In the genomic region with DNA sequence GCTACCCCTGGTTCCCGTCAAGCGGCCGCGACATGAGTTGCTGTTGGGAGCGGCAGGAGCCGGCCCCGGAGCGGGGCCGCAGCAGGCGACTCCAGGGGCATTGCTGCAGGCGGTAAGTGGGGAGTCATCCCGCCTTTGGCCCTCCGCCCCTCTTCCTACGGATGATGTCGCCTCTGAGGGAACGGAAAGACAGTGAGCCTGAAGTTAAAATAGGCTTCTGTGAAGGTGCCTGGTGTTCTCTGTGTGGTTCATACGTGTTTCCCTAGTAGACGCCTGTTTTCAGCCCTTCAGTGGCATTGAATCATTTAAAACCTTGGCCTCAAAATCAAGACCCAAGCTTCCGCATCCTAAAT, we compare ENCODE assay signal across 8 mouse cellular contexts. TPM values are rescaled to one million over a fixed set of nuclear protein-coding genes. Genes with fewer than 3 reads are reported as not detected.
DNase-seq lines count a peak whose midpoint lies in the region; ATAC-seq and TF ChIP-seq lines count a peak whose summit lies in the region.

No protein-coding gene starts in this region.

- intact Hi-C loops in heart, postnatal 36 days (cut with DNase I), result no loop called here

- peak overlapping the region; percentile 90 for H3K4me3 ChIP-seq in heart, embryonic 16.5 days (ENCODE audit: low read length)
- peak overlapping the region; percentile 96 for H3K4me3 ChIP-seq in G1E (ENCODE audit: low read depth, low read length)
- H3K4me3 ChIP-seq in forebrain, postnatal 0 days (ENCODE audit: low read depth, low read length), result peak overlapping the region; percentile 93
- H3K4me3 ChIP-seq in macrophage (ENCODE audit: inconsistent target), result peak overlapping the region; percentile 93

- peak overlapping the region; percentile 93 for H3K9ac ChIP-seq in heart, embryonic 16.5 days (ENCODE audit: low read length)
- peak overlapping the region; percentile 74 for H3K9ac ChIP-seq in forebrain, postnatal 0 days

- no peak; the same call in 1 of the 2 replicates for ATAC-seq in heart, embryonic 16.5 days (replicated peaks; ENCODE audit: extremely low read depth, insufficient read depth, low FRiP score)
- ATAC-seq in G1E (ENCODE audit: extremely low read depth, insufficient number of reproducible peaks, low FRiP score, poor library complexity, severe bottlenecking), result no peak
- ATAC-seq in forebrain, postnatal 0 days, result peak; percentile 28
- no peak; the same call in 1 of the 2 replicates for ATAC-seq in monocyte, adult 5-6 weeks (replicated peaks; ENCODE audit: insufficient number of reproducible peaks, low FRiP score, low TSS enrichment, poor library complexity, severe bottlenecking)

- peak overlapping the region; percentile 82 for H3K27ac ChIP-seq in heart, embryonic 16.5 days (ENCODE audit: low read length)
- H3K27ac ChIP-seq in forebrain, postnatal 0 days (ENCODE audit: low read depth, low read length), result peak overlapping the region; percentile 89
- peak overlapping the region; percentile 25 for H3K27ac ChIP-seq in macrophage

- peaks cover 79% of the 10 kb centered on the region for H3K79me2 ChIP-seq in macrophage (ENCODE audit: inconsistent target)

- TF ChIP-seq CTCF in G1E (IDR thresholded peaks at IDR 0.05; ENCODE audit: low read depth, low read length), result no peak
- no peak; the same call in 1 of the 2 replicates for TF ChIP-seq CTCF in forebrain, postnatal 0 days (IDR thresholded peaks at IDR 0.05; ENCODE audit: low read depth)

- DNase-seq in heart, postnatal 36 days, result no peak
- no peak for DNase-seq in G1E (ENCODE audit: low spot score)
- no peak for DNase-seq in forebrain, postnatal 0 days
- DNase-seq in cerebellum, adult 11-12 months, result no peak
- DNase-seq in spleen, postnatal 4 days (ENCODE audit: low spot score in 2 of 2), result no peak

- under 1% methylated on average over 19 of the region's 19 CpGs for WGBS in heart, embryonic 16.5 days
- WGBS in forebrain, postnatal 0 days, result under 1% methylated on average over 19 of the region's 19 CpGs
- 1% methylated on average over 19 of the region's 19 CpGs for WGBS in macrophage (ENCODE audit: missing documents)

- no peaks in the 10 kb centered on the region for H3K27me3 ChIP-seq in heart, embryonic 16.5 days (ENCODE audit: control insufficient read depth, insufficient read depth, low read length)
- H3K27me3 ChIP-seq in G1E (ENCODE audit: insufficient read depth, low read length), result no peaks in the 10 kb centered on the region
- no peaks in the 10 kb centered on the region for H3K27me3 ChIP-seq in forebrain, postnatal 0 days (ENCODE audit: insufficient read depth, low read length)

- peak overlapping the region; percentile 82 for H3K4me2 ChIP-seq in heart, embryonic 16.5 days (ENCODE audit: low read depth, low read length)
- H3K4me2 ChIP-seq in forebrain, postnatal 0 days (ENCODE audit: low read depth), result peak overlapping the region; percentile 75

- H3K36me3 ChIP-seq in heart, embryonic 16.5 days (ENCODE audit: control insufficient read depth, insufficient read depth), result peaks cover 23% of the 10 kb centered on the region
- H3K36me3 ChIP-seq in G1E (replicated peaks) (peaks cover 61% of the 10 kb centered on the region), macrophage (ENCODE audit: inconsistent target) (peaks cover 12% of the 10 kb centered on the region; the same call in 1 of the 2 replicates)
- peaks cover 24% of the 10 kb centered on the region for H3K36me3 ChIP-seq in forebrain, postnatal 0 days (ENCODE audit: insufficient read depth)

- H3K4me1 ChIP-seq in heart, embryonic 16.5 days (ENCODE audit: control insufficient read depth, insufficient read depth, low read length), result peaks cover 18% of the 10 kb centered on the region
- peaks cover 33% of the 10 kb centered on the region for H3K4me1 ChIP-seq in G1E (ENCODE audit: insufficient read depth, low read depth, low read length)
- H3K4me1 ChIP-seq in forebrain, postnatal 0 days (ENCODE audit: insufficient read depth), result peaks cover 12% of the 10 kb centered on the region; the same call in 1 of the 2 replicates

- no peaks in the 10 kb centered on the region for H3K9me3 ChIP-seq in heart, embryonic 16.5 days (replicated peaks; ENCODE audit: control insufficient read depth, low read length)
- H3K9me3 ChIP-seq in G1E (replicated peaks), result no peaks in the 10 kb centered on the region
- H3K9me3 ChIP-seq in forebrain, postnatal 0 days (ENCODE audit: low read length), result no peaks in the 10 kb centered on the region

RNA-seq across cellular contexts. Expression of gene Snrnp40, which starts 0.3 kb away (rescaled TPM):
- 71.4 and 73.1 TPM in 2 replicates for polyA plus RNA-seq in heart, embryonic 16.5 days (2015; fragmentation: Nextera tagmentation; extraction: Ambion mirVana)
- 10 to 100 TPM; 12.2 to 16.5 TPM for total RNA-seq in heart, postnatal 36 days (2021)
- total RNA-seq in G1E (2014; fragmentation: Nextera tagmentation), result 36.5 and 41.5 TPM in 2 replicates
- 91.2 and 91.4 TPM in 2 replicates for total RNA-seq in G1E (2017)
- 65.4 and 73.2 TPM in 2 replicates for polyA plus RNA-seq in G1E (2012)
- total RNA-seq in forebrain, postnatal 0 days (2014; rRNA removed), result 72.9 and 74.3 TPM in 2 replicates
- polyA plus RNA-seq in forebrain, postnatal 0 days (2015; fragmentation: Nextera tagmentation; extraction: Ambion mirVana), result 97.9 and 99.3 TPM in 2 replicates
- 10 to 100 TPM; 20.3 to 55.8 (median 45.1) TPM for total RNA-seq in macrophage (2018; cell fraction: chromatin; rRNA removed)
- total RNA-seq in macrophage (2018; cell fraction: cytosol; rRNA removed), result 10 to 100 TPM; 13.5 to 24.6 (median 19.6) TPM
- total RNA-seq in macrophage (2018; cell fraction: nucleus; rRNA removed), result 10 to 100 TPM; 13.4 to 48.1 (median 24.0) TPM
- 16.4 to 36.1 TPM (median 19.1 TPM) in 3 replicates for polyA plus RNA-seq in macrophage (2018)
- total RNA-seq in monocyte, adult 5-6 weeks (2017), result 42.5 to 56.5 TPM (median 51.3 TPM) in 3 replicates

RNA-seq across cellular contexts. Expression of gene Zcchc17, which starts 0.5 kb away (rescaled TPM):
- 44.1 and 48.7 TPM in 2 replicates for polyA plus RNA-seq in heart, embryonic 16.5 days (2015; fragmentation: Nextera tagmentation; extraction: Ambion mirVana)
- total RNA-seq in heart, postnatal 36 days (2021), result 10 to 100 TPM; 26.7 to 28.9 TPM
- total RNA-seq in G1E (2014; fragmentation: Nextera tagmentation), result 16.7 and 25.6 TPM in 2 replicates
- total RNA-seq in G1E (2017), result 52.6 and 69.1 TPM in 2 replicates
- 13.6 and 33.9 TPM in 2 replicates for polyA plus RNA-seq in G1E (2012)
- 41.3 and 42.7 TPM in 2 replicates for total RNA-seq in forebrain, postnatal 0 days (2014; rRNA removed)
- polyA plus RNA-seq in forebrain, postnatal 0 days (2015; fragmentation: Nextera tagmentation; extraction: Ambion mirVana), result 97.8 and 112 TPM in 2 replicates
- 10 to 100 TPM in 17 of 26 experiments, 1 to 10 TPM in 9; 4.0 to 22.6 (median 12.6) TPM for total RNA-seq in macrophage (2018; cell fraction: chromatin; rRNA removed)
- 10 to 100 TPM; 11.9 to 28.3 (median 19.9) TPM for total RNA-seq in macrophage (2018; cell fraction: cytosol; rRNA removed)
- 10 to 100 TPM in 12 of 26 experiments, 1 to 10 TPM in 14; 5.3 to 23.1 (median 9.1) TPM for total RNA-seq in macrophage (2018; cell fraction: nucleus; rRNA removed)
- polyA plus RNA-seq in macrophage (2018), result 18.6 to 32.0 TPM (median 25.5 TPM) in 3 replicates
- total RNA-seq in monocyte, adult 5-6 weeks (2017), result 43.9 to 83.9 TPM (median 83.8 TPM) in 3 replicates

RNA-seq across cellular contexts. Expression of gene Gm10570, which starts 51.7 kb away (rescaled TPM):
- 1.1 and 1.4 TPM in 2 replicates for polyA plus RNA-seq in heart, embryonic 16.5 days (2015; fragmentation: Nextera tagmentation; extraction: Ambion mirVana)
- under 1 TPM; 0.57 to 0.89 TPM for total RNA-seq in heart, postnatal 36 days (2021)
- total RNA-seq in G1E (2014; fragmentation: Nextera tagmentation), result not detected in 2 replicates
- not detected in 2 replicates for total RNA-seq in G1E (2017)
- not detected in 2 replicates for polyA plus RNA-seq in G1E (2012)
- 1.1 and 1.8 TPM in 2 replicates for total RNA-seq in forebrain, postnatal 0 days (2014; rRNA removed)
- 1.0 and 1.2 TPM in 2 replicates for polyA plus RNA-seq in forebrain, postnatal 0 days (2015; fragmentation: Nextera tagmentation; extraction: Ambion mirVana)
- total RNA-seq in macrophage (2018; cell fraction: chromatin; rRNA removed), result not detected
- total RNA-seq in macrophage (2018; cell fraction: cytosol; rRNA removed), result not detected
- total RNA-seq in macrophage (2018; cell fraction: nucleus; rRNA removed), result not detected
- not detected in 3 replicates for polyA plus RNA-seq in macrophage (2018)
- total RNA-seq in monocyte, adult 5-6 weeks (2017), result not detected in 3 replicates

RNA-seq across cellular contexts. Expression of gene Fabp3, which starts 51.8 kb away (rescaled TPM):
- polyA plus RNA-seq in heart, embryonic 16.5 days (2015; fragmentation: Nextera tagmentation; extraction: Ambion mirVana), result 1,916 and 1,999 TPM in 2 replicates
- total RNA-seq in heart, postnatal 36 days (2021), result 1,000 to 10,000 TPM; 6,013 to 6,518 TPM
- total RNA-seq in G1E (2014; fragmentation: Nextera tagmentation), result not detected in 2 replicates
- not detected in 2 replicates for total RNA-seq in G1E (2017)
- polyA plus RNA-seq in G1E (2012), result not detected in 2 replicates
- 129 and 201 TPM in 2 replicates for total RNA-seq in forebrain, postnatal 0 days (2014; rRNA removed)
- polyA plus RNA-seq in forebrain, postnatal 0 days (2015; fragmentation: Nextera tagmentation; extraction: Ambion mirVana), result 318 and 358 TPM in 2 replicates
- 10 to 100 TPM in 3 of 26 experiments, 1 to 10 TPM in 19, not detected in 4; 1.4 to 13.7 (median 4.2) TPM for total RNA-seq in macrophage (2018; cell fraction: chromatin; rRNA removed)
- 100 to 1,000 TPM in 3 of 26 experiments, 10 to 100 TPM in 23; 19.8 to 138 (median 61.3) TPM for total RNA-seq in macrophage (2018; cell fraction: cytosol; rRNA removed)
- total RNA-seq in macrophage (2018; cell fraction: nucleus; rRNA removed), result 10 to 100 TPM in 20 of 26 experiments, 1 to 10 TPM in 6; 2.0 to 57.3 (median 18.5) TPM
- 18.8 to 65.8 TPM (median 23.5 TPM) in 3 replicates for polyA plus RNA-seq in macrophage (2018)
- 1.0 TPM in 1 of 3 replicates, not detected in the others for total RNA-seq in monocyte, adult 5-6 weeks (2017)

Comparison
In these comparisons a context has a peak if more than half of its experiments do, and no peak if none do; other contexts are left out.
1. H3K27ac ChIP-seq: peak in every context shown above with its lines; median percentile 89 in forebrain, postnatal 0 days; 82 in heart, embryonic 16.5 days; 25 in macrophage.